ENCODE assay signal across 8 mouse cellular contexts in genomic region chr7:75848776-75849670, GRCm38 (mm10). TPM values are rescaled to one million over a fixed set of nuclear protein-coding genes. Genes with fewer than 3 reads are reported as not detected.
A peak's percentile ranks its signal among the peaks of the same experiment; 100 is the strongest.
DNase-seq lines count a peak whose midpoint lies in the region; ATAC-seq and TF ChIP-seq lines count a peak whose summit lies in the region.

No protein-coding gene starts in this region.

- ATAC-seq in cerebellum, adult (ENCODE audit: insufficient number of reproducible peaks, low FRiP score, low TSS enrichment) = no peak
- ATAC-seq in intestine, postnatal 0 days = peak; percentile 41
- peak; percentile 38 for ATAC-seq in neural tube, embryonic 15.5 days (ENCODE audit: low FRiP score)

- WGBS in intestine, postnatal 0 days = 2% methylated on average over 25 of the region's 25 CpGs
- under 1% methylated on average over 25 of the region's 25 CpGs for WGBS in lung, adult 2 months
- WGBS in neural tube, embryonic 15.5 days = under 1% methylated on average over 24 of the region's 25 CpGs

- no peaks in the 10 kb centered on the region for H3K27me3 ChIP-seq in intestine, postnatal 0 days (replicated peaks; ENCODE audit: control insufficient read depth, insufficient read depth, low read length)
- H3K27me3 ChIP-seq in neural tube, embryonic 15.5 days (replicated peaks) = no peaks in the 10 kb centered on the region

- no peaks in the 10 kb centered on the region for H3K9me3 ChIP-seq in intestine, postnatal 0 days (ENCODE audit: control insufficient read depth)
- H3K9me3 ChIP-seq in neural tube, embryonic 15.5 days (replicated peaks) = no peaks in the 10 kb centered on the region

- DNase-seq in cerebellum, postnatal 10 days = peak; percentile 60 to 61
- peak; percentile 32 for DNase-seq in gastrocnemius, adult 18-20 months (ENCODE audit: low spot score)
- DNase-seq in lung, adult 2 months = peak; percentile 56
- no peak for DNase-seq in layer of hippocampus, postnatal 14 days (ENCODE audit: low spot score in 2 of 2)

- H3K4me3 ChIP-seq in bone marrow macrophage, adult 2 months (ENCODE audit: insufficient read depth, low read length) = peak overlapping the region; percentile 96
- peak overlapping the region; percentile 71 for H3K4me3 ChIP-seq in intestine, postnatal 0 days (ENCODE audit: low read depth, low read length)
- peak overlapping the region; percentile 96 for H3K4me3 ChIP-seq in lung, adult 2 months (replicated peaks; ENCODE audit: extremely low read depth, low read depth, low read length)
- H3K4me3 ChIP-seq in neural tube, embryonic 15.5 days (replicated peaks) = peak overlapping the region; percentile 97

- TF ChIP-seq CTCF in bone marrow macrophage, adult 2 months (IDR thresholded peaks at IDR 0.05; ENCODE audit: low read depth, low read length) = 0 out of 2 replicates have a peak, but pooled peaks have one; percentile 14
- no peak for TF ChIP-seq CTCF in intestine, postnatal 0 days (IDR thresholded peaks at IDR 0.05; ENCODE audit: low read depth)
- no peak for TF ChIP-seq CTCF in lung, adult 2 months (IDR thresholded peaks at IDR 0.05; ENCODE audit: insufficient read depth, low read length)

- H3K27ac ChIP-seq in bone marrow macrophage, adult 2 months (ENCODE audit: insufficient read depth, low read depth, low read length) = peak overlapping the region; percentile 42; the same call in 1 of the 2 replicates
- H3K27ac ChIP-seq in intestine, postnatal 0 days (ENCODE audit: low read depth, low read length) = no peak overlapping the region; the same call in 1 of the 2 replicates
- peak overlapping the region; percentile 82 for H3K27ac ChIP-seq in neural tube, embryonic 15.5 days (replicated peaks)

- H3K9ac ChIP-seq in intestine, postnatal 0 days (ENCODE audit: low read depth, low read length) = peak overlapping the region; percentile 79
- peak overlapping the region; percentile 90 for H3K9ac ChIP-seq in neural tube, embryonic 15.5 days (replicated peaks)

- 0 out of 2 replicates have a peak, but pooled peaks cover 7% of the 10 kb centered on the region for H3K36me3 ChIP-seq in intestine, postnatal 0 days (ENCODE audit: control insufficient read depth, insufficient read depth)
- no peaks in the 10 kb centered on the region for H3K36me3 ChIP-seq in neural tube, embryonic 15.5 days

- no peak for TF ChIP-seq POLR2A in bone marrow macrophage, adult 2 months (IDR thresholded peaks at IDR 0.05; ENCODE audit: borderline replicate concordance, low read depth, low read length)
- no peak for TF ChIP-seq POLR2A in lung, adult 2 months (IDR thresholded peaks at IDR 0.05; ENCODE audit: borderline replicate concordance, extremely low read depth, low read depth, low read length)

- H3K4me1 ChIP-seq in bone marrow macrophage, adult 2 months (ENCODE audit: control insufficient read depth, insufficient read depth, low read length) = peaks cover 17% of the 10 kb centered on the region
- H3K4me1 ChIP-seq in intestine, postnatal 0 days (replicated peaks; ENCODE audit: control insufficient read depth, insufficient read depth, low read length) = peaks cover 5% of the 10 kb centered on the region; the same call in 1 of the 2 replicates
- H3K4me1 ChIP-seq in lung, adult 2 months (ENCODE audit: control insufficient read depth, insufficient read depth, low read length) = peaks cover 12% of the 10 kb centered on the region
- peaks cover 52% of the 10 kb centered on the region for H3K4me1 ChIP-seq in neural tube, embryonic 15.5 days

- peak overlapping the region; percentile 83 for H3K4me2 ChIP-seq in intestine, postnatal 0 days (replicated peaks; ENCODE audit: low read depth)
- peak overlapping the region; percentile 92 for H3K4me2 ChIP-seq in neural tube, embryonic 15.5 days

RNA-seq across cellular contexts. Expression of gene Klhl25, which starts 0.9 kb away (rescaled TPM):
- polyA plus RNA-seq in bone marrow macrophage, adult 2 months (2012; ENCODE audit: insufficient read depth, insufficient read length, missing spikeins) = 6.2 and 8.1 TPM in 2 replicates
- total RNA-seq in gastrocnemius, adult 18-20 months (2021) = 1 to 10 TPM; 2.6 to 3.2 TPM
- polyA plus RNA-seq in intestine, postnatal 0 days (2015; fragmentation: Nextera tagmentation; extraction: Ambion mirVana) = 4.2 and 5.0 TPM in 2 replicates
- polyA plus RNA-seq in lung, adult 2 months (2012; rRNA removed) = 21.9 and 26.5 TPM in 2 replicates
- 22.0 and 22.1 TPM in 2 replicates for polyA plus RNA-seq in neural tube, embryonic 15.5 days (2015; fragmentation: Nextera tagmentation; extraction: Ambion mirVana)
- 10 to 100 TPM; 10.6 to 16.5 TPM for total RNA-seq in layer of hippocampus, postnatal 14 days (2021)

Comparison
In these comparisons a context has a peak if more than half of its experiments do, and no peak if none do; other contexts are left out.
1. DNase-seq: peak in cerebellum, postnatal 10 days (2 of 2), gastrocnemius, adult 18-20 months (single experiment) and lung, adult 2 months (single experiment); none in layer of hippocampus, postnatal 14 days (0 of 2).
2. Peak in every context shown above with its lines, with median percentiles within 50 percentile points of each other: H3K4me3 ChIP-seq.